Mouse (Mus musculus): ENCODE measurements around the gene Cntrl.

The Cntrl gene

GRCm38 (mm10) chr2:35124716-35125115 lies 15.4 kb downstream of the Cntrl start:
- peak; percentile 34 for DNase-seq (ENCODE audit: low read depth)

GRCm38 (mm10) chr2:35131491-35131890 lies 22.2 kb downstream of the Cntrl start:
- peak; percentile 3 for DNase-seq (ENCODE audit: low read depth)

- DNase-seq (ENCODE audit: low read depth): peak; percentile 98
These were observed 22.8 kb downstream of the Cntrl start for GRCm38 (mm10) chr2:35131991-35132661.

- peak; percentile 4 for DNase-seq (ENCODE audit: low read depth)
These were observed 23.4 kb downstream of the Cntrl start for GRCm38 (mm10) chr2:35132662-35133055.

GRCm38 (mm10) chr2:35133891-35134290 lies 24.6 kb downstream of the Cntrl start:
- DNase-seq (ENCODE audit: low read depth): no peak

- no peak for DNase-seq (ENCODE audit: low read depth)
These were observed 29.3 kb downstream of the Cntrl start for GRCm38 (mm10) chr2:35138576-35138975.

- DNase-seq (ENCODE audit: low read depth): no peak
These were observed 32.4 kb downstream of the Cntrl start for GRCm38 (mm10) chr2:35141673-35142072.

- DNase-seq (ENCODE audit: low read depth): no peak
These were observed 39.5 kb downstream of the Cntrl start for GRCm38 (mm10) chr2:35148806-35149205.

- DNase-seq (ENCODE audit: low read depth): no peak
These were observed 42.1 kb downstream of the Cntrl start for GRCm38 (mm10) chr2:35151303-35151882.

- no peak for DNase-seq (ENCODE audit: low read depth)
These were observed 43.9 kb downstream of the Cntrl start for GRCm38 (mm10) chr2:35153179-35153578.

GRCm38 (mm10) chr2:35153844-35154554 lies 44.7 kb downstream of the Cntrl start:
- no peak for DNase-seq (ENCODE audit: low read depth)

GRCm38 (mm10) chr2:35156985-35157384 lies 47.7 kb downstream of the Cntrl start:
- no peak for DNase-seq (ENCODE audit: low read depth)

- DNase-seq (ENCODE audit: low read depth): no peak
These were observed 48.5 kb downstream of the Cntrl start for GRCm38 (mm10) chr2:35157836-35158235.

- DNase-seq (ENCODE audit: low read depth): no peak
These were observed 49.1 kb downstream of the Cntrl start for GRCm38 (mm10) chr2:35158358-35158757.

- DNase-seq (ENCODE audit: low read depth): peak; percentile 25
These were observed 50.9 kb downstream of the Cntrl start for GRCm38 (mm10) chr2:35160206-35160605.

GRCm38 (mm10) chr2:35161846-35162488 lies 52.7 kb downstream of the Cntrl start:
- no peak for DNase-seq (ENCODE audit: low read depth)

GRCm38 (mm10) chr2:35163396-35163795 lies 54.1 kb downstream of the Cntrl start:
- DNase-seq (ENCODE audit: low read depth): no peak

GRCm38 (mm10) chr2:35165416-35165815 lies 56.1 kb downstream of the Cntrl start:
- no peak for DNase-seq (ENCODE audit: low read depth)

- no peak for DNase-seq (ENCODE audit: low read depth)
These were observed 57.5 kb downstream of the Cntrl start for GRCm38 (mm10) chr2:35166816-35167215.

- no peak for DNase-seq (ENCODE audit: low read depth)
These were observed 60.2 kb downstream of the Cntrl start for GRCm38 (mm10) chr2:35169452-35169851.

- peak; percentile 51 for DNase-seq (ENCODE audit: low read depth)
These were observed 62.1 kb downstream of the Cntrl start for GRCm38 (mm10) chr2:35171341-35171861.

GRCm38 (mm10) chr2:35172246-35172645 lies 63.0 kb downstream of the Cntrl start:
- DNase-seq (ENCODE audit: low read depth): no peak
